Mouse (Mus musculus): ENCODE measurements around the gene Akt2. TPM values are rescaled to one million over a fixed set of nuclear protein-coding genes. Genes with fewer than 3 reads are reported as not detected.

The Akt2 gene
- polyA plus RNA-seq, 1 experiment from 2014 or later, result 98.9 TPM

- Histone ChIP-seq H3K27ac (ENCODE audit: low read depth) (no peak overlapping the region), H3K4me2 (peak overlapping the region; percentile 99), H3K4me1 (ENCODE audit: insufficient read depth) (peaks cover 12% of the 10 kb centered on the region; the same call in 1 of the 2 replicates), H3K9ac (0 out of 2 replicates have a peak overlapping the region, but pooled peaks have one; percentile 76), H3K9me3 (ENCODE audit: low read depth, low read length) (no peaks in the 10 kb centered on the region), H3K36me3 (ENCODE audit: insufficient read depth) (0 out of 2 replicates have a peak, but pooled peaks cover 8% of the 10 kb centered on the region), H3K27me3 (ENCODE audit: insufficient read depth, low read length) (no peaks in the 10 kb centered on the region), H3K4me3 (ENCODE audit: low read depth, low read length) (peak overlapping the region; percentile 87)
- TF ChIP-seq CTCF (IDR thresholded peaks at IDR 0.05; ENCODE audit: low read depth), result no peak
- WGBS, result 29% methylated on average over 14 of the region's 14 CpGs
- ATAC-seq (ENCODE audit: insufficient read depth), result no peak
- no peak for DNase-seq
Observed at GRCm38 (mm10) chr7:27675222-27675612, 83.9 kb downstream of the Akt2 start.

GRCm38 (mm10) chr7:27683218-27683617, 91.9 kb downstream of the Akt2 start:
- ATAC-seq (ENCODE audit: insufficient read depth) (no peak), DNase-seq (no peak)
- no peak overlapping the region for H3K9ac ChIP-seq
- no peaks in the 10 kb centered on the region for H3K4me1 ChIP-seq (ENCODE audit: insufficient read depth)
- 43% methylated on average over 2 of the region's 2 CpGs for WGBS
- no peak overlapping the region for H3K4me2 ChIP-seq
- H3K9me3 ChIP-seq (ENCODE audit: low read depth, low read length), result no peaks in the 10 kb centered on the region
- TF ChIP-seq CTCF (IDR thresholded peaks at IDR 0.05; ENCODE audit: low read depth), result no peak
- H3K27ac ChIP-seq (ENCODE audit: low read depth), result no peak overlapping the region
- H3K4me3 ChIP-seq (ENCODE audit: low read depth, low read length), result no peak overlapping the region
- H3K27me3 ChIP-seq (ENCODE audit: insufficient read depth, low read length), result no peaks in the 10 kb centered on the region
- H3K36me3 ChIP-seq (ENCODE audit: insufficient read depth), result no peaks in the 10 kb centered on the region

- Histone ChIP-seq H3K27ac (ENCODE audit: low read depth) (no peak overlapping the region), H3K4me3 (ENCODE audit: low read depth, low read length) (no peak overlapping the region), H3K36me3 (ENCODE audit: insufficient read depth) (no peaks in the 10 kb centered on the region), H3K9me3 (ENCODE audit: low read depth, low read length) (no peaks in the 10 kb centered on the region), H3K27me3 (ENCODE audit: insufficient read depth, low read length) (no peaks in the 10 kb centered on the region), H3K4me2 (peak overlapping the region; percentile 26; the same call in 1 of the 2 replicates), H3K4me1 (ENCODE audit: insufficient read depth) (no peaks in the 10 kb centered on the region), H3K9ac (no peak overlapping the region)
- no peak for TF ChIP-seq CTCF (IDR thresholded peaks at IDR 0.05; ENCODE audit: low read depth)
- no peak for ATAC-seq (ENCODE audit: insufficient read depth)
- WGBS, result 39% methylated on average over 5 of the region's 5 CpGs
- DNase-seq, result peak; percentile 5
Observed at GRCm38 (mm10) chr7:27685220-27685619, 93.9 kb downstream of the Akt2 start.

GRCm38 (mm10) chr7:27685681-27686080, 94.3 kb downstream of the Akt2 start:
- Histone ChIP-seq H3K4me2 (peak overlapping the region; percentile 26; the same call in 1 of the 2 replicates), H3K9me3 (ENCODE audit: low read depth, low read length) (no peaks in the 10 kb centered on the region), H3K4me3 (ENCODE audit: low read depth, low read length) (no peak overlapping the region), H3K4me1 (ENCODE audit: insufficient read depth) (no peaks in the 10 kb centered on the region), H3K36me3 (ENCODE audit: insufficient read depth) (no peaks in the 10 kb centered on the region), H3K9ac (no peak overlapping the region), H3K27me3 (ENCODE audit: insufficient read depth, low read length) (no peaks in the 10 kb centered on the region), H3K27ac (ENCODE audit: low read depth) (no peak overlapping the region)
- TF ChIP-seq CTCF (IDR thresholded peaks at IDR 0.05; ENCODE audit: low read depth), result peak; percentile 86
- DNase-seq, result peak; percentile 80
- WGBS, result 0% methylated on average over 6 of the region's 6 CpGs
- no peak for ATAC-seq (ENCODE audit: insufficient read depth)

GRCm38 (mm10) chr7:27687043-27687442, 95.7 kb downstream of the Akt2 start:
- no peaks in the 10 kb centered on the region for H3K36me3 ChIP-seq (ENCODE audit: insufficient read depth)
- H3K9ac ChIP-seq, result no peak overlapping the region
- H3K4me2 ChIP-seq, result no peak overlapping the region
- no peaks in the 10 kb centered on the region for H3K4me1 ChIP-seq (ENCODE audit: insufficient read depth)
- H3K27me3 ChIP-seq (ENCODE audit: insufficient read depth, low read length), result no peaks in the 10 kb centered on the region
- no peaks in the 10 kb centered on the region for H3K9me3 ChIP-seq (ENCODE audit: low read depth, low read length)
- no peak overlapping the region for H3K27ac ChIP-seq (ENCODE audit: low read depth)
- TF ChIP-seq CTCF (IDR thresholded peaks at IDR 0.05; ENCODE audit: low read depth), result no peak
- DNase-seq, result no peak
- no peak for ATAC-seq (ENCODE audit: insufficient read depth)
- no peak overlapping the region for H3K4me3 ChIP-seq (ENCODE audit: low read depth, low read length)
- WGBS, result 79% methylated on average over 1 of the region's 1 CpGs

GRCm38 (mm10) chr7:27687836-27688235, 96.5 kb downstream of the Akt2 start:
- Histone ChIP-seq H3K9ac (no peak overlapping the region), H3K4me3 (ENCODE audit: low read depth, low read length) (peak overlapping the region; percentile 36; the same call in 1 of the 2 replicates), H3K9me3 (ENCODE audit: low read depth, low read length) (no peaks in the 10 kb centered on the region), H3K36me3 (ENCODE audit: insufficient read depth) (no peaks in the 10 kb centered on the region), H3K4me2 (peak overlapping the region; percentile 65), H3K27ac (ENCODE audit: low read depth) (no peak overlapping the region), H3K27me3 (ENCODE audit: insufficient read depth, low read length) (no peaks in the 10 kb centered on the region), H3K4me1 (ENCODE audit: insufficient read depth) (no peaks in the 10 kb centered on the region)
- WGBS, result 60% methylated on average over 3 of the region's 3 CpGs
- no peak for TF ChIP-seq CTCF (IDR thresholded peaks at IDR 0.05; ENCODE audit: low read depth)
- no peak for DNase-seq
- no peak for ATAC-seq (ENCODE audit: insufficient read depth)

GRCm38 (mm10) chr7:27688246-27688788, 97.0 kb downstream of the Akt2 start:
- WGBS, result 28% methylated on average over 14 of the region's 14 CpGs
- DNase-seq, result peak; percentile 13
- TF ChIP-seq CTCF (IDR thresholded peaks at IDR 0.05; ENCODE audit: low read depth), result no peak
- no peaks in the 10 kb centered on the region for H3K36me3 ChIP-seq (ENCODE audit: insufficient read depth)
- no peaks in the 10 kb centered on the region for H3K27me3 ChIP-seq (ENCODE audit: insufficient read depth, low read length)
- no peaks in the 10 kb centered on the region for H3K9me3 ChIP-seq (ENCODE audit: low read depth, low read length)
- peak overlapping the region; percentile 19; the same call in 1 of the 2 replicates for H3K27ac ChIP-seq (ENCODE audit: low read depth)
- H3K4me3 ChIP-seq (ENCODE audit: low read depth, low read length), result peak overlapping the region; percentile 36
- no peaks in the 10 kb centered on the region for H3K4me1 ChIP-seq (ENCODE audit: insufficient read depth)
- H3K4me2 ChIP-seq, result peak overlapping the region; percentile 65
- peak overlapping the region; percentile 47 for H3K9ac ChIP-seq
- no peak for ATAC-seq (ENCODE audit: insufficient read depth)
